Comparison of ENCODE assay signal across 10 mouse cellular contexts in genomic region chr14:25739957-25740565, GRCm38 (mm10). TPM values are rescaled to one million over a fixed set of nuclear protein-coding genes. Genes with fewer than 3 reads are reported as not detected.
DNase-seq lines count a peak whose midpoint lies in the region; ATAC-seq and TF ChIP-seq lines count a peak whose summit lies in the region.
"Had no signal": no experiment of that assay in that cellular context is flagged by ENCODE, and none has a peak within 500 bp of the region (broad histone marks: within the 10 kb centered on the region; RNA-seq: fewer than 3 reads in every experiment).

No protein-coding gene starts in this region.

- H3K27me3 ChIP-seq in hindbrain, embryonic 10.5 days (ENCODE audit: insufficient read depth, poor library complexity, severe bottlenecking) = no peaks in the 10 kb centered on the region
- no peaks in the 10 kb centered on the region for H3K27me3 ChIP-seq in hindbrain, embryonic 12.5 days
- H3K27me3 ChIP-seq in neural tube, embryonic 15.5 days (replicated peaks) = no peaks in the 10 kb centered on the region

- H3K4me1 ChIP-seq in hindbrain, embryonic 10.5 days (replicated peaks) = peaks cover 40% of the 10 kb centered on the region
- peaks cover 45% of the 10 kb centered on the region for H3K4me1 ChIP-seq in hindbrain, embryonic 12.5 days
- H3K4me1 ChIP-seq in neural tube, embryonic 15.5 days = peaks cover 51% of the 10 kb centered on the region

- H3K9me3 ChIP-seq in hindbrain, embryonic 10.5 days = no peaks in the 10 kb centered on the region
- no peaks in the 10 kb centered on the region for H3K9me3 ChIP-seq in hindbrain, embryonic 12.5 days (replicated peaks)
- H3K9me3 ChIP-seq in neural tube, embryonic 15.5 days (replicated peaks) = no peaks in the 10 kb centered on the region

- peak overlapping the region; percentile 53; the same call in 1 of the 2 replicates for H3K27ac ChIP-seq in hindbrain, embryonic 10.5 days
- H3K27ac ChIP-seq in hindbrain, embryonic 12.5 days = no peak overlapping the region
- peak overlapping the region; percentile 87 for H3K27ac ChIP-seq in layer of hippocampus, adult 2 months
- peak overlapping the region; percentile 20; the same call in 1 of the 2 replicates for H3K27ac ChIP-seq in neural tube, embryonic 15.5 days (replicated peaks)
- H3K27ac ChIP-seq: kidney, postnatal 0 days had no signal

- 66% methylated on average over 4 of the region's 4 CpGs for WGBS in hindbrain, embryonic 10.5 days
- WGBS in hindbrain, embryonic 12.5 days = 61% methylated on average over 4 of the region's 4 CpGs
- 60% methylated on average over 4 of the region's 4 CpGs for WGBS in neural tube, embryonic 15.5 days

- H3K36me3 ChIP-seq in hindbrain, embryonic 10.5 days = no peaks in the 10 kb centered on the region
- peaks cover 3% of the 10 kb centered on the region; the same call in 1 of the 2 replicates for H3K36me3 ChIP-seq in hindbrain, embryonic 12.5 days
- H3K36me3 ChIP-seq in neural tube, embryonic 15.5 days = no peaks in the 10 kb centered on the region

- no peak overlapping the region for H3K4me2 ChIP-seq in hindbrain, embryonic 12.5 days (replicated peaks)
- no peak overlapping the region for H3K4me2 ChIP-seq in neural tube, embryonic 15.5 days

- H3K4me3 ChIP-seq in hindbrain, embryonic 10.5 days = no peak overlapping the region
- H3K4me3 ChIP-seq in hindbrain, embryonic 12.5 days = no peak overlapping the region
- no peak overlapping the region for H3K4me3 ChIP-seq in layer of hippocampus, adult 2 months
- H3K4me3 ChIP-seq in neural tube, embryonic 15.5 days (replicated peaks) = no peak overlapping the region
- H3K4me3 ChIP-seq: megakaryocyte, embryonic 14.5 days had no signal

- TF ChIP-seq CTCF in layer of hippocampus, adult 2 months (conservative IDR thresholded peaks at IDR 0.05) = peak; percentile 58

- no peak for ATAC-seq in hindbrain, embryonic 12.5 days (ENCODE audit: low FRiP score)
- ATAC-seq in neural tube, embryonic 15.5 days (ENCODE audit: low FRiP score) = peak; percentile 18; the same call in 1 of the 2 replicates

- no peak overlapping the region for H3K9ac ChIP-seq in hindbrain, embryonic 12.5 days
- H3K9ac ChIP-seq in neural tube, embryonic 15.5 days (replicated peaks) = no peak overlapping the region

- no peak for DNase-seq in hindbrain, embryonic 10.5 days (ENCODE audit: low spot score)
- DNase-seq in cerebellum, adult 9-11 months = peak; percentile 77
- peak; percentile 67 to 89 for DNase-seq in layer of hippocampus, adult 2 months (ENCODE audit: low spot score in 2 of 2)
- DNase-seq in urinary bladder, postnatal 10 days (ENCODE audit: low spot score) = no peak
- no peak for DNase-seq in heart, adult 9 months (ENCODE audit: low spot score in 2 of 2)
- DNase-seq in lung, adult 18-20 months = no peak

RNA-seq across cellular contexts. Expression of gene Zcchc24, which starts 28.8 kb away (rescaled TPM):
- 8.5 and 10.5 TPM in 2 replicates for polyA plus RNA-seq in hindbrain, embryonic 10.5 days (2016; fragmentation: Nextera tagmentation; extraction: Ambion mirVana)
- 25.1 and 31.5 TPM in 2 replicates for polyA plus RNA-seq in hindbrain, embryonic 12.5 days (2016; fragmentation: Nextera tagmentation; extraction: Ambion mirVana)
- total RNA-seq in layer of hippocampus, adult 2 months (2021) = 10 to 100 TPM; 56.4 to 58.5 TPM
- 13.4 and 17.0 TPM in 2 replicates for polyA plus RNA-seq in neural tube, embryonic 15.5 days (2015; fragmentation: Nextera tagmentation; extraction: Ambion mirVana)

RNA-seq across cellular contexts. Expression of gene Ppif, which starts 46.1 kb away (rescaled TPM):
- 47.3 and 55.7 TPM in 2 replicates for polyA plus RNA-seq in hindbrain, embryonic 10.5 days (2016; fragmentation: Nextera tagmentation; extraction: Ambion mirVana)
- 26.2 and 29.6 TPM in 2 replicates for polyA plus RNA-seq in hindbrain, embryonic 12.5 days (2016; fragmentation: Nextera tagmentation; extraction: Ambion mirVana)
- 10 to 100 TPM; 27.4 to 34.2 TPM for total RNA-seq in layer of hippocampus, adult 2 months (2021)
- 38.0 and 42.9 TPM in 2 replicates for polyA plus RNA-seq in neural tube, embryonic 15.5 days (2015; fragmentation: Nextera tagmentation; extraction: Ambion mirVana)

Comparison
In these comparisons a context has a peak if more than half of its experiments do, and no peak if none do; other contexts are left out.
1. DNase-seq: peak in cerebellum, adult 9-11 months (single experiment) and layer of hippocampus, adult 2 months (2 of 2); none in hindbrain, embryonic 10.5 days (single experiment), urinary bladder, postnatal 10 days (single experiment), heart, adult 9 months (0 of 2) and lung, adult 18-20 months (0 of 2).